Mouse (Mus musculus) cerebellum, adult 2 months (tissue): ENCODE results near the gene Zbtb38.

Experiments used
- CTCF ChIP-seq: fragments of 200-500 bp; IDR thresholded peaks from 2 replicates; pipeline ENCODE4 v1.5.1; 2011; ENCODE audit warnings: low read depth, mild to moderate bottlenecking, control low read depth, low read length, moderate library complexity, borderline replicate concordance; ENCODE audit not compliant: insufficient read depth
- POLR2A ChIP-seq: fragments of 200-500 bp; IDR thresholded peaks from 2 replicates; pipeline ENCODE4 v1.6.1; 2011; ENCODE audit warnings: low read length, control low read depth, borderline replicate concordance; ENCODE audit not compliant: insufficient read depth

- TF ChIP-seq CTCF (no peak), POLR2A (no peak)
Measured at GRCm38 (mm10) chr9:96763847-96764631, 11.4 kb upstream of the Zbtb38 start.
